Mouse (Mus musculus) mouse embryonic stem cell (cell line): ENCODE measurements around the gene Nptxr.

Source experiments
- in situ Hi-C, 2 experiments: fragments of 300-500 bp; cut with MboI; formaldehyde crosslinking; loops; 1 replicate in 1 of 2; 3 replicates in 1 of 2; pipeline ENCODE4 v1.14.3; 2019 to 2020; ENCODE audit warnings: low sequenced_read_pairs in 2 of 2, low pct_unique_long_range_greater_than_20kb in 1 of 2, mixed read lengths in 1 of 2; ENCODE audit not compliant: unreplicated experiment in 1 of 2

Gene Nptxr

GRCm38 (mm10) chr15:79766168-79766567 is 38.4 kb downstream of the Nptxr start:
- in situ Hi-C loops, result loop anchor here in 1 of 2 experiments (25.0 kb wide), 1 partner anchor 296 kb away; no protein-coding TSS in a partner anchor

GRCm38 (mm10) chr15:79765361-79765760 is 39.2 kb downstream of the Nptxr start:
- in situ Hi-C loops, result loop anchor here in 1 of 2 experiments (25.0 kb wide), 1 partner anchor 297 kb away; no protein-coding TSS in a partner anchor

GRCm38 (mm10) chr15:79764539-79765267 is 39.9 kb downstream of the Nptxr start:
- in situ Hi-C loops, result loop anchor here in 1 of 2 experiments (25.0 kb wide), 1 partner anchor 298 kb away; no protein-coding TSS in a partner anchor

- in situ Hi-C loops, result loop anchor here in 1 of 2 experiments (25.0 kb wide), 1 partner anchor 299 kb away; no protein-coding TSS in a partner anchor
Measured at GRCm38 (mm10) chr15:79763601-79764246, 40.8 kb downstream of the Nptxr start.

GRCm38 (mm10) chr15:79763001-79763400 is 41.6 kb downstream of the Nptxr start:
- in situ Hi-C loops, result loop anchor here in 1 of 2 experiments (25.0 kb wide), 1 partner anchor 299 kb away; no protein-coding TSS in a partner anchor

GRCm38 (mm10) chr15:79760956-79761355 is 43.6 kb downstream of the Nptxr start:
- in situ Hi-C loops, result loop anchor here in 1 of 2 experiments (25.0 kb wide), 1 partner anchor 301 kb away; no protein-coding TSS in a partner anchor

- in situ Hi-C loops, result loop anchor here in 1 of 2 experiments (25.0 kb wide), 1 partner anchor 305 kb away; no protein-coding TSS in a partner anchor
Measured at GRCm38 (mm10) chr15:79757118-79757517, 47.4 kb downstream of the Nptxr start.

GRCm38 (mm10) chr15:79755977-79756625 is 48.5 kb downstream of the Nptxr start:
- in situ Hi-C loops, result loop anchor here in 1 of 2 experiments (25.0 kb wide), 1 partner anchor 306 kb away; no protein-coding TSS in a partner anchor

GRCm38 (mm10) chr15:79755176-79755575 is 49.4 kb downstream of the Nptxr start:
- in situ Hi-C loops, result loop anchor here in 1 of 2 experiments (25.0 kb wide), 1 partner anchor 307 kb away; no protein-coding TSS in a partner anchor

- in situ Hi-C loops, result loop anchor here in 1 of 2 experiments (25.0 kb wide), 1 partner anchor 308 kb away; no protein-coding TSS in a partner anchor
Measured at GRCm38 (mm10) chr15:79753873-79754272, 50.7 kb downstream of the Nptxr start.

GRCm38 (mm10) chr15:79753420-79753752 is 51.2 kb downstream of the Nptxr start:
- in situ Hi-C loops, result loop anchor here in 1 of 2 experiments (25.0 kb wide), 1 partner anchor 309 kb away; no protein-coding TSS in a partner anchor

- in situ Hi-C loops, result loop anchor here in 1 of 2 experiments (25.0 kb wide), 1 partner anchor 309 kb away; no protein-coding TSS in a partner anchor
Measured at GRCm38 (mm10) chr15:79752742-79753419, 51.7 kb downstream of the Nptxr start.

GRCm38 (mm10) chr15:79751772-79752171 is 52.8 kb downstream of the Nptxr start:
- in situ Hi-C loops, result loop anchor here in 1 of 2 experiments (25.0 kb wide), 1 partner anchor 311 kb away; no protein-coding TSS in a partner anchor

GRCm38 (mm10) chr15:79750266-79750665 is 54.3 kb downstream of the Nptxr start:
- in situ Hi-C loops, result loop anchor here in 1 of 2 experiments (25.0 kb wide), 1 partner anchor 312 kb away; no protein-coding TSS in a partner anchor

- in situ Hi-C loops, result no loop called here
Measured at GRCm38 (mm10) chr15:79749162-79749561, 55.4 kb downstream of the Nptxr start.

- in situ Hi-C loops, result no loop called here
Measured at GRCm38 (mm10) chr15:79747998-79748397, 56.6 kb downstream of the Nptxr start.

- in situ Hi-C loops, result no loop called here
Measured at GRCm38 (mm10) chr15:79745883-79746282, 58.7 kb downstream of the Nptxr start.

GRCm38 (mm10) chr15:79745312-79745711 is 59.3 kb downstream of the Nptxr start:
- in situ Hi-C loops, result no loop called here
